Mouse (Mus musculus) heart, embryonic 12.5 days (tissue): ENCODE measurements around the gene Mis12. TPM values are rescaled to one million over a fixed set of nuclear protein-coding genes. Genes with fewer than 3 reads are reported as not detected.

ENCODE experiments used
- ATAC-seq: fragments of 200-750 bp; cut with Nextera tagmentation; 2 replicates; pipeline ENCODE4 v1.8.0; 2017; ENCODE audit warnings: moderate TSS enrichment, moderate library complexity; ENCODE audit not compliant: insufficient number of reproducible peaks, low FRiP score
- H3K27ac ChIP-seq: fragments of 300-500 bp; sonication (generic); 2 replicates; pipeline ENCODE4 v1.5.1; 2016; ENCODE audit warnings: mild to moderate bottlenecking, moderate library complexity; ENCODE audit not compliant: poor library complexity, severe bottlenecking
- H3K27me3 ChIP-seq: fragments of 300-500 bp; sonication (generic); replicated peaks from 2 replicates; pipeline ENCODE4 v1.6.1; 2016; ENCODE audit warnings: mild to moderate bottlenecking, moderate library complexity
- H3K36me3 ChIP-seq: fragments of 300-500 bp; sonication (generic); 2 replicates; pipeline ENCODE4 v1.6.1; 2016; ENCODE audit warnings: mild to moderate bottlenecking, moderate library complexity
- H3K4me1 ChIP-seq: fragments of 300-500 bp; sonication (generic); replicated peaks from 2 replicates; pipeline ENCODE4 v1.6.1; 2016; ENCODE audit warnings: mild to moderate bottlenecking
- H3K4me2 ChIP-seq: fragments of 300-500 bp; sonication (generic); 2 replicates; pipeline ENCODE4 v1.6.1; 2016; ENCODE audit warnings: mild to moderate bottlenecking, moderate library complexity
- H3K4me3 ChIP-seq: fragments of 300-500 bp; sonication (generic); 2 replicates; pipeline ENCODE4 v1.5.1; 2016; ENCODE audit warnings: mild to moderate bottlenecking
- H3K9ac ChIP-seq: fragments of 300-500 bp; sonication (generic); 2 replicates; pipeline ENCODE4 v1.6.1; 2016; ENCODE audit warnings: mild to moderate bottlenecking, moderate library complexity
- H3K9me3 ChIP-seq: fragments of 300-500 bp; sonication (generic); replicated peaks from 2 replicates; pipeline ENCODE4 v1.6.1; 2016; ENCODE audit warnings: mild to moderate bottlenecking, moderate library complexity
- WGBS: fragments of 180-500 bp; shearing (Covaris S2); methylation state at CpG from one replicate; pipeline ENCODE4 v1.1.7; 2016; 5-methylcytosine and 5-hydroxymethylcytosine counted together
- polyA plus RNA-seq: library from polyadenylated mRNA; unstranded; fragments of >200 nt; fragmentation: Nextera tagmentation; extraction: Ambion mirVana; gene quantifications from 2 replicates; pipeline ENCODE4 v1.2.1, GENCODE M21; 2016

Gene Mis12
- polyA plus RNA-seq, 1 experiment from 2014 or later, result 25.5 TPM

DNA sequence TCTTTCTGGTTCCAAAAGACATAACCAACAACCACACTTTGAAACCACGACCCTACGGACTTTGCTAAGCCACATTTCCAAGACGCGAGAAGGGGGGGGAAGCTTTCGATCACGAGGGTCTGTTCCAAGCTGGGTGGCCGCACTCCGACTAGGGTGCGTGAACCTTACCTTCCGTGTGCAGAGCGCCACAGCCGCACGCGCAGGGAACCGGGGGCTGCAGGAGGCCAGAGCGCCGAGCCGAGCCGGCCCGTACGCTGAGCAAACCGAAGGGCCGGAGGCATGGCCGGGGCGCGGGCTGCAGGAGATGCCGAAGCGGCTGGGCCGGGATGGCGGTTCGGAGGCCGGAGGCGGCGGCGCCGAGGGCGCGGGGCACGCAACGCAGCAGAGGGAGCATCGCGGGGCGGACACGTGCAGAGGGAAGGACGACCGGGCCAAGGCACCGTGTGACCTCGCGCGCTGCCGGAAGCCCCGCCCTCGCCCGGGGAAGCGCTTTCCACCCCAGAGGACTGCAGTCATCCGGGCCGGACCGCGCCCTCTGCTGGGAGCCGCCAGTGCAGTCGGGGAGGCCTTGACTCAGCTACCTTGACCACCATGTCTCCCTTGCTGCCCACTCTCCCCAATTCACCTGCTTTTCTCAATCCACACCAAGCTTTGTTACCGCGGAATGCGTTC, 36.7 kb upstream of the Mis12 start, which contains the start of gene C1qbp:
Gene C1qbp (minus strand): TSS at position 470 of the 672 bp plus-strand sequence.
- Histone ChIP-seq H3K27me3 (no peaks in the 10 kb centered on the region), H3K4me1 (peaks cover 12% of the 10 kb centered on the region), H3K27ac (peak within 1 kb of the TSS; percentile 65), H3K9me3 (no peaks in the 10 kb centered on the region), H3K9ac (peak within 1 kb of the TSS; percentile 96), H3K4me2 (peak within 1 kb of the TSS; percentile 78), H3K36me3 (peaks cover 69% of the 10 kb centered on the region), H3K4me3 (peak within 1 kb of the TSS; percentile 97)
- WGBS, result under 1% methylated on average over 64 of the region's 64 CpGs
- ATAC-seq, result peak; percentile 94

DNA sequence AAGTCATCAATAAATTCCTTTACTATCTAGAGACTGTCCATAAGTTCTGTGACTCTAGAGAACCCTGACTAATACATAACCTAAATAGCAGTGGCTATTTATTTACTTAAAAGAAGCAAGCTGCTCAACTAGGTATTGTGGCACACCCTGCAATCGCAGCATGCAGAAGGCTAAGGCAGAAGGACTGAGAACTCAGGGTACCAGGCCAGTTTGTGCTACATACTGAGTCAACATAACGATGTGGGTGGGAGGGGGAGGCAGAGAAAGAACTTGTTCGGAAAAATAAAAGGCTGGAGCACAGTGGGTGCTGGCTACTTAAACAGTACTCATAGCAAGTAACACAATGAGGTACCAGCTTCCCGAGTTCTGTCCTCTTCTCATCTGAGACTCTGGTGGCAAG, 18.2 kb upstream of the Mis12 start:
- 90% methylated on average over 4 of the region's 4 CpGs for WGBS
- ATAC-seq, result no peak
- peaks cover 17% of the 10 kb centered on the region for H3K4me1 ChIP-seq

DNA sequence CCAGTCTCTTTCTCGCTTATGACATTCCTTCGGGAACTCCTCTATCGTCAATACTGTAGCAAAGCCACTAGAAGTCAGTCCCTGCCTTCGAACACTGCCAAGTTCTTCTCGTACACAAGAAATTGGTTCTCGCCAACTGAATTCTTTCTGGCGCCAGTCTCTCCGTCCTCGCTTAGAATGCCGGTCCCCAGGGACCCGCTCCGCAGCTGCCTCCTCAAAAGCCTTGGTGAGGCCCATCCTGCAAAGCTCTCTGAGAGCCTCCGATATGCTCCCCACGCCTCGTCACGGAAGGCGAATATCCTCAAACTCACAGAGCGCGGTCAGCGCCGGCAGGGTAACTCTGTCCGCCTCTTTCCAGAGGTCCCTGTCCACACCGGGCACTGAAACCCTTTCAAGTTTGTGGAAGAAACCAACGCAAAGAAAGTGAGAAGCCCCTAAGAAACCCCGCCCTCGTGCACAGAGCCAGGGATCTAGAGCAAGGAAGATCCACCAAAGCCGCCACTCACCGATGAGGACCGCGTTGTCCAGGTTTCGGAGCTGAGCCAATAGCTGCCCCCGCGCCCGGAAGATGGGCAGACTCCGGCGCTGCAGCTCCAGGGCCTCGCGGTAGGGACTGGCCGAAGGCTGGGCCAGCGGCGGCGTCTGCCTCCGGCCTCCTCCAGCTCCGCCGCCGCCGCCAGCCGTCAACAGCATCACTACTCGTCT, 15.6 kb upstream of the Mis12 start:
- under 1% methylated on average over 48 of the region's 49 CpGs for WGBS
- peak; percentile 86 for ATAC-seq
- H3K36me3 ChIP-seq, result peaks cover 23% of the 10 kb centered on the region
- H3K9me3 ChIP-seq, result no peaks in the 10 kb centered on the region
- peak overlapping the region; percentile 94 for H3K4me3 ChIP-seq
- H3K4me2 ChIP-seq, result peak overlapping the region; percentile 94
- peak overlapping the region; percentile 83 for H3K9ac ChIP-seq
- H3K4me1 ChIP-seq, result peaks cover 17% of the 10 kb centered on the region
- H3K27ac ChIP-seq, result peak overlapping the region; percentile 84
- no peaks in the 10 kb centered on the region for H3K27me3 ChIP-seq

More for the DNA sequence above, 18.2 kb upstream of the Mis12 start:
- Histone ChIP-seq H3K36me3 (peaks cover 34% of the 10 kb centered on the region), H3K27ac (no peak overlapping the region), H3K4me3 (no peak overlapping the region), H3K9me3 (no peaks in the 10 kb centered on the region), H3K4me2 (no peak overlapping the region), H3K9ac (no peak overlapping the region), H3K27me3 (no peaks in the 10 kb centered on the region)

DNA sequence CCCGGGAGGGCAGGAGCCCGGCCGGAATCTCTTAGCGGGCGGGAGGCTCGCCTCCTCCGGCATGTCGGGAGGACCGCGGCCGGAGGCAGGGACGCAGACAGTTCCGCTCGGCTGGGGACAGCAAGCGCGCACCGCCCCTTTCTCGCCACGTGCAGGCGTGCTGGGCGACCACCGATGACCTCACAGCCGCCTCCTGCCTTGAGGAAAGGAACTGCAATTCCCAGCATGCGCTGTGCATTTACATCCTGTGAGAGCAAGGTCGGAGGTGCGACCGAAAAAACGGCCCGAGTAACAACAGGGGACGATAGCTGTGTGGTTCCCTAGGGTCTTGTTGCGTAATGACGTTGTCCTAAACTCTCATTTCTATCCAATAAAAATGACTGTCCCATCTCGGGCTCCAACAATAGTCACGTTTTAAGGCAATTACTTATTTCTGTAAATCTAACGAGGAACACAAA, 15.1 kb upstream of the Mis12 start, which contains the start of gene Dhx33:
Gene Dhx33 (minus strand): TSS at position 122 of the 458 bp plus-strand sequence.
- Histone ChIP-seq H3K27me3 (no peaks in the 10 kb centered on the region), H3K4me1 (peaks cover 17% of the 10 kb centered on the region), H3K36me3 (peaks cover 22% of the 10 kb centered on the region), H3K9me3 (no peaks in the 10 kb centered on the region), H3K4me3 (peak within 1 kb of the TSS; percentile 94), H3K4me2 (peak within 1 kb of the TSS; percentile 94), H3K27ac (peak within 1 kb of the TSS; percentile 84), H3K9ac (peak within 1 kb of the TSS; percentile 83)
- ATAC-seq, result peak; percentile 97
- WGBS, result under 1% methylated on average over 34 of the region's 35 CpGs

DNA sequence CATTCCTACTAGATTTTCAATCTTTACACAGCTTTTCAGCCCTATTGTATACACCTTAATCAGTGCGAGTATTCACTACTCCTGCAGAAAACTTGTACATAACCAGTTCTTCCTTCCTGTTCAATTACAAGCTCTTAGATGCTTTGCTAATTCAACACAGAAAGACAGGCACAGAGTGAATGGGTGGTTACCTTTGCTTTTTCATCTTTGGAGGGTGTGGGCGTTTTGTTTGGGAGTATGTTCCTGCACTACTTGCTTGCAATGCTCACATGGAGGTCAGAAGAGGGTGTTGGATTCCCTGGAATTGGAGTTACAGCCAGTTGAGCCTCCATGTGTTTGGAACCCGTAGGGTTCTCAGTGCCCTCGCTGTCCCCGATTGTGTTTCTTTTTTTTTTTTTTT, 14.4 kb upstream of the Mis12 start:
- no peak for ATAC-seq

DNA sequence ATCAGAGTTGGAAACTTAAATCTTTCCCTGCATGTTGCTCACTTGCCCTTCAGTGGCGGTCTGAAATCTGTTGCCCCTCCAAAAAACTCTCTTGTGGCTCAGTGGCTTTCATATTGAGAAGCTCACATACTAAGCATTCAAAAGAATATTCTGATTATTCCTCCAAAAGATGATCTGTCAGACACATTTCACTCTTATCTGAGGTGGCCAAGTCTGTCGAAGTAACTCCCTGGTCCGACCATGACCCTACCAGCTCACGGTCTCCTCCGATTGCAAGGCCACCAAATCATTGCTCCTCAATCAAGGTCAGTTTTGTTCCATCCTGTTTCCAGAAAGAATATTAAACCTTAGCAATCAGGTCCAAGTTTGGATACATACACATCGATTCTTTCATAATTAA, 12.4 kb upstream of the Mis12 start:
- Histone ChIP-seq H3K4me3 (no peak overlapping the region), H3K4me2 (no peak overlapping the region), H3K27me3 (no peaks in the 10 kb centered on the region), H3K36me3 (peaks cover 38% of the 10 kb centered on the region), H3K9ac (no peak overlapping the region), H3K4me1 (peaks cover 17% of the 10 kb centered on the region), H3K27ac (no peak overlapping the region), H3K9me3 (no peaks in the 10 kb centered on the region)
- ATAC-seq, result no peak
- WGBS, result 90% methylated on average over 6 of the region's 6 CpGs

More for the DNA sequence above, 14.4 kb upstream of the Mis12 start:
- Histone ChIP-seq H3K36me3 (peaks cover 22% of the 10 kb centered on the region), H3K4me2 (peak overlapping the region; percentile 38), H3K9ac (no peak overlapping the region), H3K27ac (no peak overlapping the region), H3K4me3 (peak overlapping the region; percentile 20), H3K4me1 (peaks cover 17% of the 10 kb centered on the region), H3K27me3 (no peaks in the 10 kb centered on the region), H3K9me3 (no peaks in the 10 kb centered on the region)
- WGBS, result 62% methylated on average over 5 of the region's 5 CpGs

DNA sequence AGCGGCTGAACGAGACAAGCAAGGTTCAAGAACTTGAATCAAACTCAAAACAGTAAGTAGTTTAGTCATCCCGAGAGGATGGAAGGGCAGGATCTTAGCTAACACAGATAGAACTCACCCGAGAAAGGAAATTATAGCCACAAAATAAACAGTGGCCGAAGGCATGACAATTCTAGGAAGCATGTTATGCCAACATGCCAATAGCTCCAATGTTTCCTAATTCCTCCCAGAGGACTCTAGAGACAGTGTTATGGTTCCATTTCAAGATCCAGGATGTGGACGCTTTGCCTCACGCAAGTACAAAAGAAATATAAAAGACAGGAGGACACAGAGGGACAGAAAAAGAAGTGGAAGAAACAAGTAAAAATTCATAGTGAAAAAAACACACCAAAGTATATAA, 11.6 kb upstream of the Mis12 start:
- Histone ChIP-seq H3K9me3 (no peaks in the 10 kb centered on the region), H3K4me1 (peaks cover 9% of the 10 kb centered on the region), H3K9ac (no peak overlapping the region), H3K36me3 (peaks cover 46% of the 10 kb centered on the region), H3K4me3 (no peak overlapping the region), H3K27me3 (no peaks in the 10 kb centered on the region), H3K27ac (no peak overlapping the region), H3K4me2 (no peak overlapping the region)
- 77% methylated on average over 7 of the region's 7 CpGs for whole genome bisulfite sequencing
- ATAC-seq, result no peak

DNA sequence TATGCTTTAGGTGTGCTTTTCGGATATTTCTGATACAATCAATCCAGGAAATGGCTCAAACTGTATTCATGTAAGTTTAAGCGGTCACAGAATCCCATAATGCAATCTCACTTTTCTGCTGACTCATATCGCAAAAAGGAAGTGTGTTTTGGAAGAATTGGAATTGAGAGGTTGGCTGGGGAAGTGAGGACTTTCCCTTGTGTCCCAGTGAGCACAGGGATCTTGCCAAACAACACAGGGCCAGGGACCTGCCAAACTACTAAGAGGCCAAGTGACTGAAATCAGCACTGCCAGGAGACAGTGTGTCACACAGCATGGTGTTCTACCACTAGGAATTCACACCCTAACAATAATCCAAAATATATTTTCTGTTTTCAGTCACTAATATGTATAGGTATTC, 11.1 kb upstream of the Mis12 start:
- H3K9ac ChIP-seq, result no peak overlapping the region
- peaks cover 4% of the 10 kb centered on the region for H3K4me1 ChIP-seq
- H3K36me3 ChIP-seq, result peaks cover 48% of the 10 kb centered on the region
- no peak for ATAC-seq
- H3K4me3 ChIP-seq, result no peak overlapping the region
- no peaks in the 10 kb centered on the region for H3K9me3 ChIP-seq
- H3K27ac ChIP-seq, result no peak overlapping the region
- 80% methylated on average over 3 of the region's 3 CpGs for WGBS
- no peak overlapping the region for H3K4me2 ChIP-seq
- no peaks in the 10 kb centered on the region for H3K27me3 ChIP-seq

DNA sequence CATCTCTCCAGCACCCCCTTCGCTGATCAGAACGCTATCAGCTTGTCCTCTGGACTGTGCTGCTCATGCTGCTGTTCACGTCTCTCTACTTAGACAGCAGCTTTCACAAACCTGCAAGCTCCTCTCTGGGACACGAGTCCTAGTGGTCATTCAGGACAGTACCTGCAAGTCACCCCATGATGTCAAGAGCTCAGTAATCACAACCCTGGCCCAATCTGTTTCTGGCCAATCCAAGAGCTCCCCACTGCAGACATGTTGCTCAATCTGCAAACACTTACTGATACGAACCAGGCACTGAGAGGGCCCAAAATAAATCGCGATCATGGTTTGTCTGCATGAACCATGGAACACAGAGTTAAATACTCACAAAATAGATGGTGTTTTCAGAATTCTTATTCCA, 6.7 kb upstream of the Mis12 start:
- Histone ChIP-seq H3K9me3 (no peaks in the 10 kb centered on the region), H3K4me3 (no peak overlapping the region), H3K36me3 (peaks cover 53% of the 10 kb centered on the region), H3K9ac (no peak overlapping the region), H3K4me2 (no peak overlapping the region), H3K4me1 (peaks cover 8% of the 10 kb centered on the region; the same call in 1 of the 2 replicates), H3K27me3 (no peaks in the 10 kb centered on the region), H3K27ac (no peak overlapping the region)
- no peak for ATAC-seq
- 84% methylated on average over 7 of the region's 7 CpGs for WGBS

DNA sequence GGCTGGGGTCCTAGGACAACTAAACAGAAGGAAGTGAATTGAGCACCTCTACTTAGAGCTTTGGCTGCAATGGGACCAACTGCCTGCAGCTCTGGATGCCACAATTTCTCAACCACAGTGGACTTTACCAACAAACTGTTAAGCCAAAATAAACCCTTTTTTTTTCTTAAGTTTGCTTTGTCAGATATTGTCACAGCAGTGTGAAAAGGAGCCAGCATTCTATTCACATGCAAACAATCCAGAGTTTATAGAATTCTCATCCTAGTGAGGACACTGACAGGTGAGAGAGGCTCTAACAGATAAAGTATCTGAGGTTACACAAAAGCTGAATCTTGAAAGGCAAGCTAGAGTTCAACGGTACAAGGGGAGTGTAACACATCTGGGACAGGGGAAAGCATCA, 2.4 kb upstream of the Mis12 start:
- Histone ChIP-seq H3K9me3 (no peaks in the 10 kb centered on the region), H3K27ac (no peak overlapping the region), H3K4me1 (peaks cover 24% of the 10 kb centered on the region), H3K4me3 (no peak overlapping the region), H3K4me2 (no peak overlapping the region), H3K9ac (no peak overlapping the region), H3K36me3 (peaks cover 22% of the 10 kb centered on the region), H3K27me3 (no peaks in the 10 kb centered on the region)
- no peak for ATAC-seq
- 86% methylated on average over 1 of the region's 1 CpGs for WGBS

DNA sequence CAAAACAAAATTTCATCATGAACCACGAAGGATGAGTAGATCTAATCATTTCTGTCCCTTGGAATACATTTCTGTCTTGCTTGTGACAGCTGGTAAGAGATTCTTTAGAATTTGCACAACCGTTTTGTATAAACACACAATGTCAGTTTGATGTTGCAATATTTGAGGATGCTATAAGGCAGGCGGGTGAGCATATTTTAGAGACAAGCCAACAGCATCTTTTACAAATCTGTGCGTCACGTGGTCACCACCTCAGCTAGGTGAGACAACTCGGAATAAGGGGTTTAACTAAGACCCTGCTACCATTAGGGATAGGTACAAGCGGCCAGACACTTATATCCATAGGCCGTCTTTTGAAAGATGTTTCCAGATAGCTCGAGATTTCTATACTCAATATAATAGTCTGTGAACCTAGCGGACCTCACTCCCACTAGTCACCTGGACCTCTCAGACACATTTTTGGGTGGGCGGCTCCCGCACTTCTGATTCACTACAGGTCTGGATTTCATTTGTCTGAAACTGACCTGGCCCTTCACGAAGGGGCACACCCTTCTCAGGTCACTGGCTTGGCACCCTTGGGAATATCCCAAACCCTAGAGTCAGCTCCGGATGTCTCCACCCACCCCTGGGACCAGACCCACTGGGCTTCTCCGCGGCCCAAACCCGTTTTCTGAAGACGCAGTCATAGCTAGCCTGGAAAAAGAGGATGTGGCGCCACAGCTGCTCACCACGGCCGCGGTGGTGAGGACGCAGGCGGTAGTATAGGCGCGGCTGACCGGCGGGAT, 803 bp upstream of the Mis12 start:
- peak overlapping the region; percentile 87 for H3K9ac ChIP-seq
- peaks cover 24% of the 10 kb centered on the region for H3K4me1 ChIP-seq
- no peak; the same call in 1 of the 2 replicates for ATAC-seq
- H3K36me3 ChIP-seq, result peaks cover 14% of the 10 kb centered on the region
- H3K4me2 ChIP-seq, result peak overlapping the region; percentile 82
- no peaks in the 10 kb centered on the region for H3K9me3 ChIP-seq
- 5% methylated on average over 28 of the region's 28 CpGs for WGBS
- no peaks in the 10 kb centered on the region for H3K27me3 ChIP-seq
- H3K4me3 ChIP-seq, result peak overlapping the region; percentile 89
- H3K27ac ChIP-seq, result peak overlapping the region; percentile 74
